14 mouse cellular contexts compared by ENCODE assay signal in genomic region chr11:68832793-68833192, GRCm38 (mm10). TPM values are rescaled to one million over a fixed set of nuclear protein-coding genes. Genes with fewer than 3 reads are reported as not detected.
"Had no signal": no experiment of that assay in that cellular context is flagged by ENCODE, and none has a peak within 500 bp of the region (broad histone marks: within the 10 kb centered on the region; RNA-seq: fewer than 3 reads in every experiment).

No protein-coding gene starts in this region.

- DNase-seq: kidney, adult 8-10 months; kidney, postnatal 4 days; left cerebral cortex, postnatal 4 days; lung, embryonic 14.5 days; lung, postnatal 10 days; lung, postnatal 4 days; right cerebral cortex, adult 18-20 months; thymus, postnatal 14 days had no signal

- ATAC-seq: intestine, embryonic 16.5 days; midbrain, embryonic 16.5 days had no signal

RNA-seq across cellular contexts. Expression of gene Rnf222, which starts 55.6 kb away (rescaled TPM):
- total RNA-seq: layer of hippocampus, adult 8-10 months; layer of hippocampus, postnatal 14 days; left cerebral cortex, adult 18-20 months; left cerebral cortex, postnatal 10 days; left cerebral cortex, postnatal 4 days had no signal
